Mouse (Mus musculus) mature B cell (primary cell): ENCODE data around the gene C1ra.
"Not testable (repeated sequence)": the region's sequence is repeated elsewhere in the genome, so short reads cannot be mapped to it uniquely, and the experiment has no call there.

Experiments used
- in situ Hi-C: fragments of 300-500 bp; cut with MboI; formaldehyde crosslinking; loops from 2 replicates; pipeline ENCODE4 v1.14.3; 2019

The C1ra gene

GRCm38 (mm10) chr6:124544466-124544865 lies 32.3 kb downstream of the C1ra start:
- in situ Hi-C loops, result no loop called here

- in situ Hi-C loops, result no loop called here
Measured at GRCm38 (mm10) chr6:124545425-124545824, 33.2 kb downstream of the C1ra start.

GRCm38 (mm10) chr6:124547979-124548378 lies 35.8 kb downstream of the C1ra start:
- in situ Hi-C loops, result not testable (repeated sequence)

GRCm38 (mm10) chr6:124549023-124549550 lies 36.9 kb downstream of the C1ra start:
- in situ Hi-C loops, result no loop called here

GRCm38 (mm10) chr6:124552766-124553165 lies 40.6 kb downstream of the C1ra start:
- in situ Hi-C loops, result no loop called here

GRCm38 (mm10) chr6:124555956-124556355 lies 43.8 kb downstream of the C1ra start:
- in situ Hi-C loops, result not testable (repeated sequence)

GRCm38 (mm10) chr6:124561156-124561555 lies 49.0 kb downstream of the C1ra start:
- in situ Hi-C loops, result not testable (repeated sequence)

GRCm38 (mm10) chr6:124561611-124562010 lies 49.4 kb downstream of the C1ra start:
- in situ Hi-C loops, result not testable (repeated sequence)

GRCm38 (mm10) chr6:124570026-124570425 lies 57.8 kb downstream of the C1ra start, which contains the start of gene C1rb:
Gene C1rb, plus strand, starts transcription at chr6:124570294.
- in situ Hi-C loops, result no loop called here
